Mouse (Mus musculus) thymus, postnatal 10 days (tissue): ENCODE results near the gene Zdhhc7.

Source experiments
- DNase-seq, 2 experiments: peaks; one replicate each; pipeline ENCODE4 v3.0.0; 2021; ENCODE audit warnings: low spot score in 2 of 2

Gene Zdhhc7

GRCm38 (mm10) chr8:120114315-120114841, 13.1 kb upstream of the Zdhhc7 start:
- DNase-seq = no peak

GRCm38 (mm10) chr8:120113758-120114255, 12.5 kb upstream of the Zdhhc7 start, which contains the start of gene 6430548M08Rik:
Gene 6430548M08Rik (plus strand): TSS chr8:120114152.
- DNase-seq = peak; percentile 99 to 100

GRCm38 (mm10) chr8:120113306-120113705, 12.0 kb upstream of the Zdhhc7 start:
- peak in 1 of 2 experiments; percentile 10 for DNase-seq

GRCm38 (mm10) chr8:120112535-120112934, 11.3 kb upstream of the Zdhhc7 start:
- no peak for DNase-seq

- DNase-seq = no peak
Measured at GRCm38 (mm10) chr8:120111382-120111781, 10.1 kb upstream of the Zdhhc7 start.

- DNase-seq = no peak
Measured at GRCm38 (mm10) chr8:120110966-120111365, 9.7 kb upstream of the Zdhhc7 start.

GRCm38 (mm10) chr8:120109149-120109548, 7.9 kb upstream of the Zdhhc7 start:
- no peak for DNase-seq

- DNase-seq = no peak
Measured at GRCm38 (mm10) chr8:120104721-120105272, 3.5 kb upstream of the Zdhhc7 start.

GRCm38 (mm10) chr8:120103916-120104315, 2.6 kb upstream of the Zdhhc7 start:
- DNase-seq = no peak

- DNase-seq = peak in 1 of 2 experiments; percentile 10
Measured at GRCm38 (mm10) chr8:120100388-120101067, 754 bp downstream of the Zdhhc7 start.

GRCm38 (mm10) chr8:120096486-120096885, 4.8 kb downstream of the Zdhhc7 start:
- no peak for DNase-seq

GRCm38 (mm10) chr8:120094801-120095200, 6.5 kb downstream of the Zdhhc7 start:
- no peak for DNase-seq

GRCm38 (mm10) chr8:120093103-120093502, 8.2 kb downstream of the Zdhhc7 start:
- DNase-seq = no peak

- DNase-seq = no peak
Measured at GRCm38 (mm10) chr8:120091032-120091431, 10.2 kb downstream of the Zdhhc7 start.

- DNase-seq = no peak
Measured at GRCm38 (mm10) chr8:120089511-120089910, 11.8 kb downstream of the Zdhhc7 start.

GRCm38 (mm10) chr8:120084783-120085182, 16.5 kb downstream of the Zdhhc7 start:
- DNase-seq = no peak

GRCm38 (mm10) chr8:120083261-120083660, 18.0 kb downstream of the Zdhhc7 start:
- no peak for DNase-seq

- DNase-seq = no peak
Measured at GRCm38 (mm10) chr8:120079361-120079760, 21.9 kb downstream of the Zdhhc7 start.

GRCm38 (mm10) chr8:120078080-120078479, 23.2 kb downstream of the Zdhhc7 start:
- peak; percentile 46 to 89 for DNase-seq

GRCm38 (mm10) chr8:120075347-120075746, 25.9 kb downstream of the Zdhhc7 start:
- no peak for DNase-seq

- no peak for DNase-seq
Measured at GRCm38 (mm10) chr8:120074516-120074915, 26.8 kb downstream of the Zdhhc7 start.

- DNase-seq = no peak
Measured at GRCm38 (mm10) chr8:120072827-120073226, 28.5 kb downstream of the Zdhhc7 start.

- no peak for DNase-seq
Measured at GRCm38 (mm10) chr8:120072259-120072658, 29.0 kb downstream of the Zdhhc7 start.
